Mouse (Mus musculus) kidney, embryonic 14.5 days (tissue): ENCODE measurements around the gene Cpt1b. TPM values are rescaled to one million over a fixed set of nuclear protein-coding genes. Genes with fewer than 3 reads are reported as not detected.

ENCODE experiments used
- ATAC-seq: fragments of 200-750 bp; cut with Nextera tagmentation; 2 replicates; pipeline ENCODE4 v1.8.0; 2017; ENCODE audit warnings: moderate number of reproducible peaks, mild to moderate bottlenecking, moderate TSS enrichment, moderate library complexity; ENCODE audit not compliant: low FRiP score, low TSS enrichment
- H3K27ac ChIP-seq: fragments of 300-500 bp; sonication (generic); 2 replicates; pipeline ENCODE4 v1.5.1; 2014; ENCODE audit warnings: low read depth, mild to moderate bottlenecking, low read length, moderate library complexity, mixed read lengths
- H3K27me3 ChIP-seq: fragments of 300-500 bp; sonication (generic); 2 replicates; pipeline ENCODE4 v1.6.1; 2014; ENCODE audit warnings: mild to moderate bottlenecking, low read length; ENCODE audit not compliant: control insufficient read depth, insufficient read depth
- H3K36me3 ChIP-seq: fragments of 300-500 bp; sonication (generic); 2 replicates; pipeline ENCODE4 v1.6.1; 2014; ENCODE audit warnings: low read length, mixed read lengths; ENCODE audit not compliant: control insufficient read depth, insufficient read depth
- H3K4me1 ChIP-seq: fragments of 300-500 bp; sonication (generic); 2 replicates; pipeline ENCODE4 v1.6.1; 2014; ENCODE audit warnings: low read length, mixed read lengths; ENCODE audit not compliant: control insufficient read depth, insufficient read depth
- H3K4me2 ChIP-seq: fragments of 300-500 bp; sonication (generic); replicated peaks from 2 replicates; pipeline ENCODE4 v1.6.1; 2014; ENCODE audit warnings: low read depth, mild to moderate bottlenecking, low read length
- H3K4me3 ChIP-seq: fragments of 300-500 bp; sonication (generic); 2 replicates; pipeline ENCODE4 v1.5.1; 2014; ENCODE audit warnings: mild to moderate bottlenecking, low read length
- H3K9ac ChIP-seq: fragments of 300-500 bp; sonication (generic); 2 replicates; pipeline ENCODE4 v1.6.1; 2014; ENCODE audit warnings: low read depth, mild to moderate bottlenecking, low read length, moderate library complexity
- H3K9me3 ChIP-seq: fragments of 300-500 bp; sonication (generic); 2 replicates; pipeline ENCODE4 v1.6.1; 2016; ENCODE audit warnings: low read length; ENCODE audit not compliant: control insufficient read depth
- WGBS: fragments of 180-500 bp; shearing (Covaris S2); extraction: QIAGEN DNeasy Blood & Tissue Kit; methylation state at CpG from one replicate; pipeline ENCODE4 v1.1.7; 2014; 5-methylcytosine and 5-hydroxymethylcytosine counted together
- polyA plus RNA-seq: library from polyadenylated mRNA; unstranded; fragments of >200 nt; fragmentation: Nextera tagmentation; extraction: Ambion mirVana; gene quantifications from 2 replicates; pipeline ENCODE4 v1.2.1, GENCODE M21; 2014

Cpt1b gene
- polyA plus RNA-seq, 1 experiment from 2014 or later: 2.5 TPM

- H3K9me3 ChIP-seq: peaks cover 3% of the 10 kb centered on the region; the same call in 1 of the 2 replicates
- no peak overlapping the region for H3K4me3 ChIP-seq
- no peaks in the 10 kb centered on the region for H3K4me1 ChIP-seq
- ATAC-seq: no peak
- no peak overlapping the region for H3K9ac ChIP-seq
- H3K27ac ChIP-seq: no peak overlapping the region
- H3K27me3 ChIP-seq: no peaks in the 10 kb centered on the region
- H3K4me2 ChIP-seq: no peak overlapping the region
- no peaks in the 10 kb centered on the region for H3K36me3 ChIP-seq
Measured at GRCm38 (mm10) chr15:89406691-89407090, 19.0 kb downstream of the Cpt1b start.

DNA sequence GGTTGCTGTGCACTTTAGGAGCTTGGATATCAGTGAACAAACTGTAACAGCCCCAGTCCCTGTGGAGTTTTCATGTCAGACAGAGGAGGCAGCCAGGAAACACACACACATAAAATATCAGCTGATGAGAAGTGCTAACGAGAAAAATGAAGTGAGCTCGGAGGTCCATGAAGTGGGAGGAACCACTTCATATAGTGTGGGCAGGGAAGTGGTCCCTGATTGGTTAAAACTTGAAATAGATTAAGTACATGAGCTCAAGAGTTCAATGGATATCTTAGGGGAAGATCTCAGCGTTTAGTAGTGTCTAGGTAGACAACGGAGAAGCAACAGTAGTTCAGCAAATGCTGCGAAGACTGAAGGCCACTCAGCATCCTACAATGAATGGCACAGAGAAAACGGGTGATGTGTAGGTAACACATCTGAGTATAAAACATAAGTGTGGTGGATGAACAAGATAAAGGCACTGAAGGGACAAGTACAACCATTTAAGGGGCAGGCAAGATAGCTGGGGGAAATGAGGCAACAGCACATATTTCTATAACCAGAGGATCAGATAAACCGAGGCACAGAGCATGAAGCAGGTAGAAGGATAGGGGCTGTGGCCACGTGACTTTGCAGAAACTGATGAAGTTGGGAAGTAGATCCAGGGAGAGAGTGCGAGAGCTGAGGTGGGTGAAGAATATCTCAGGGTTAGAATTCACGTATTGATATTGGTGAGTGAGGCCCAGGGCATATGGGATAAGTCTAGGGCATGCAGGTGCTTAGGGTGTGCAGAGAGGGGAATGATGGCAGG is 20.6 kb downstream of the Cpt1b start:
- Histone ChIP-seq H3K9ac (no peak overlapping the region), H3K4me2 (no peak overlapping the region), H3K4me3 (no peak overlapping the region), H3K27me3 (no peaks in the 10 kb centered on the region), H3K9me3 (peaks cover 3% of the 10 kb centered on the region; the same call in 1 of the 2 replicates), H3K36me3 (no peaks in the 10 kb centered on the region), H3K4me1 (no peaks in the 10 kb centered on the region), H3K27ac (no peak overlapping the region)
- 81% methylated on average over 10 of the region's 10 CpGs for WGBS
- ATAC-seq: no peak

GRCm38 (mm10) chr15:89402471-89402870 is 23.2 kb downstream of the Cpt1b start:
- Histone ChIP-seq H3K36me3 (no peaks in the 10 kb centered on the region), H3K4me1 (no peaks in the 10 kb centered on the region), H3K4me2 (no peak overlapping the region), H3K27ac (no peak overlapping the region), H3K9ac (no peak overlapping the region), H3K4me3 (no peak overlapping the region), H3K9me3 (peaks cover 3% of the 10 kb centered on the region; the same call in 1 of the 2 replicates), H3K27me3 (no peaks in the 10 kb centered on the region)
- no peak for ATAC-seq
- 92% methylated on average over 1 of the region's 1 CpGs for WGBS

DNA sequence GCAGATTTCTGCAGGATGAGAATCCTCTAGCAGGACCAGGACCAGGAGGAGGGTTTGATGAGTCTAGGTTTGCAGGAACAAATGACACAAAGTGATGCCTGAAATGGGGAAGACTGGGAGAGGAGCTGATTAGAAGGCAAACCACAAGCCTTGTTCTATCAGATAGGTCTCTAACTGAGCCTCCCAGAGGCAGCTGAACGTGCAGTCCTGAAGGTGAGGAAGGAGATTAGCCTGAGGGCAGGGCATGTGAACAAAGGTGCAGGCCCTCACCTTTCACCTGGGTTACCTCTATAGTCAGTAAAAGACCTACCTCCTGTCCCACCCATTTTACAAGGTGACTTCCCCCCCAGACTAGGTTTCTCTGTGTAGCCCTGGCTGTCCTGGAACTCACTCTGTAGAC is 25.9 kb downstream of the Cpt1b start:
- Histone ChIP-seq H3K9ac (no peak overlapping the region), H3K36me3 (no peaks in the 10 kb centered on the region), H3K27me3 (no peaks in the 10 kb centered on the region), H3K27ac (no peak overlapping the region), H3K4me1 (no peaks in the 10 kb centered on the region), H3K9me3 (no peaks in the 10 kb centered on the region), H3K4me2 (no peak overlapping the region), H3K4me3 (no peak overlapping the region)
- WGBS: 31% methylated on average over 1 of the region's 1 CpGs
- ATAC-seq: no peak

GRCm38 (mm10) chr15:89398146-89398545 is 27.5 kb downstream of the Cpt1b start:
- Histone ChIP-seq H3K36me3 (no peaks in the 10 kb centered on the region), H3K9ac (no peak overlapping the region)
- no peak for ATAC-seq

DNA sequence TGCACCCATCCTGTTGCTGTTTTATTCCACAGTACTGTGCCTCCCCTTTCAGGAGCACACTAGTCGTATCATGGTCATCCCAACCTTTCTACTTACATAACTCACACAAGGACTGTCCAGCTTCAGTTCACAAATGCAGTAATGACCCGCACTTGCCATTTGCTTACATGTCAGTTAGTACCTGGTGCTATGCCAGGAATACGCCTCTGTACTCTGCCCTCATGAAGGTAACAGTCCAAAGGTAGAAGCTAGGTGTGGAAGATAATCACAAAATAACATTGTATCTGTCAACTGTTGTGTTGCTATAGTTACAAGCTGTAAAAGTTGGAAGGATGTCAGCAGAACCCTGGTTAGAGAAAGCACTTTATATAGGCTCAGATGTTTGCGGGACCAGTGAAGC is 28.8 kb downstream of the Cpt1b start:
- WGBS: 83% methylated on average over 4 of the region's 4 CpGs
- Histone ChIP-seq H3K36me3 (no peaks in the 10 kb centered on the region), H3K4me3 (no peak overlapping the region), H3K27ac (no peak overlapping the region), H3K4me1 (no peaks in the 10 kb centered on the region), H3K9me3 (no peaks in the 10 kb centered on the region), H3K4me2 (no peak overlapping the region), H3K9ac (no peak overlapping the region), H3K27me3 (no peaks in the 10 kb centered on the region)
- ATAC-seq: no peak

More at GRCm38 (mm10) chr15:89398146-89398545, 27.5 kb downstream of the Cpt1b start:
- Histone ChIP-seq H3K27me3 (no peaks in the 10 kb centered on the region), H3K27ac (no peak overlapping the region), H3K4me1 (no peaks in the 10 kb centered on the region), H3K4me2 (no peak overlapping the region), H3K9me3 (no peaks in the 10 kb centered on the region), H3K4me3 (no peak overlapping the region)
- WGBS: 89% methylated on average over 2 of the region's 2 CpGs

DNA sequence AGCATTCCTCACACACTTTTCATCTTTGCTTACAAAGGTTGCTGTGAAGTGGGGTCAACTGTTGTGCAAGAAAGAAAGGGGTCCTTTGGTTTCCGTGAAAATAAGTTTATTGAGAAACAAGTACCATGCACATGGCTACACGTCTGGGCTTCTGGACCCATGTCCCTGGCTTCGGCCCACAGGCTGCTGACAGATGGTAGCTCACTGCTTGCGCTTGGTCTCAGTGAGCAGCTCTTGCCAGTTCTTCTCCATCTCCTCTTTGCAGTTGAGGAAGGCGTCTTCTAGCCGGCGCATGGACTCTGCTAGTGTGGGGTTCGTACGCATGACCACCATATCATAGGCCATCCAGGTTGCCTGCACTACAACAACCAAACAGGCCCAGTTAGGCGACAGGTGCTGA is 35.6 kb downstream of the Cpt1b start:
- H3K4me1 ChIP-seq: no peaks in the 10 kb centered on the region
- WGBS: 93% methylated on average over 10 of the region's 10 CpGs
- H3K9me3 ChIP-seq: no peaks in the 10 kb centered on the region
- no peak for ATAC-seq
- H3K4me2 ChIP-seq: no peak overlapping the region
- H3K4me3 ChIP-seq: no peak overlapping the region
- no peaks in the 10 kb centered on the region for H3K36me3 ChIP-seq
- no peaks in the 10 kb centered on the region for H3K27me3 ChIP-seq
- H3K9ac ChIP-seq: no peak overlapping the region
- no peak overlapping the region for H3K27ac ChIP-seq

- WGBS: 48% methylated on average over 12 of the region's 12 CpGs
- Histone ChIP-seq H3K36me3 (no peaks in the 10 kb centered on the region), H3K4me1 (no peaks in the 10 kb centered on the region), H3K4me2 (no peak overlapping the region), H3K9me3 (no peaks in the 10 kb centered on the region), H3K27ac (no peak overlapping the region), H3K9ac (no peak overlapping the region), H3K4me3 (no peak overlapping the region), H3K27me3 (no peaks in the 10 kb centered on the region; the same call in 1 of the 2 replicates)
- no peak for ATAC-seq
Measured at GRCm38 (mm10) chr15:89387127-89387526, 38.5 kb downstream of the Cpt1b start.

GRCm38 (mm10) chr15:89384617-89385016 is 41.0 kb downstream of the Cpt1b start, which contains the start of gene Klhdc7b:
TSS of gene Klhdc7b (plus strand) at chr15:89384917.
- Histone ChIP-seq H3K36me3 (no peaks in the 10 kb centered on the region), H3K27me3 (peaks cover 7% of the 10 kb centered on the region), H3K9ac (no peak within 1 kb of the TSS), H3K9me3 (no peaks in the 10 kb centered on the region), H3K4me1 (peaks cover under 1% of the 10 kb centered on the region; the same call in 1 of the 2 replicates), H3K4me2 (no peak within 1 kb of the TSS), H3K4me3 (no peak within 1 kb of the TSS), H3K27ac (no peak within 1 kb of the TSS)
- WGBS: 90% methylated on average over 7 of the region's 7 CpGs
- ATAC-seq: no peak
